ENCODE assay signal across 16 mouse cellular contexts in genomic region chr5:5330926-5331460, GRCm38 (mm10).
DNase-seq lines count a peak whose midpoint lies in the region; ATAC-seq lines count a peak whose summit lies in the region.
"Had no signal": no experiment of that assay in that cellular context is flagged by ENCODE, and none has a peak within 500 bp of the region (broad histone marks: within the 10 kb centered on the region; RNA-seq: fewer than 3 reads in every experiment).

No protein-coding gene starts in this region.

- ATAC-seq in megakaryocyte progenitor cell, adult 5-6 weeks (replicated peaks; ENCODE audit: poor library complexity): no peak
- ATAC-seq: forebrain, embryonic 15.5 days; inflammation-experienced regulatory T-cells, adult 6 months; intestine, postnatal 0 days had no signal

- intact Hi-C loops in heart, postnatal 14 days (cut with DNase I): no loop called here
- intact Hi-C loops in left cerebral cortex, postnatal 4 days (cut with DNase I): no loop called here

- peak; percentile 65 for DNase-seq in heart, adult 11 months
- no peak for DNase-seq in heart, postnatal 14 days
- peak; percentile 32 for DNase-seq in left cerebral cortex, postnatal 4 days
- no peak for DNase-seq in left cerebral cortex, adult 11 months (ENCODE audit: low spot score)
- DNase-seq in retina, embryonic 14.5 days (ENCODE audit: low spot score): peak; percentile 73
- DNase-seq: adrenal gland, adult 8-10 months; adrenal gland, postnatal 36 days; cerebellum, adult 11 months; cerebellum, adult 8-10 months; gastrocnemius, postnatal 10 days; heart, adult 2 months; heart, postnatal 4 days had no signal

Comparison
In these comparisons a context has a peak if more than half of its experiments do, and no peak if none do; other contexts are left out.
1. DNase-seq: peak in heart, adult 11 months (single experiment), left cerebral cortex, postnatal 4 days (single experiment) and retina, embryonic 14.5 days (single experiment); none in heart, postnatal 14 days (0 of 2) and left cerebral cortex, adult 11 months (single experiment).